Mouse (Mus musculus): ENCODE measurements at regions not wholly inside any gene's neighbourhood (a gene's known extent, or its start where the extent isn't known, plus 50 kb on each side); places are given as distances from the start of the nearest gene placed in this dataset.

DNA sequence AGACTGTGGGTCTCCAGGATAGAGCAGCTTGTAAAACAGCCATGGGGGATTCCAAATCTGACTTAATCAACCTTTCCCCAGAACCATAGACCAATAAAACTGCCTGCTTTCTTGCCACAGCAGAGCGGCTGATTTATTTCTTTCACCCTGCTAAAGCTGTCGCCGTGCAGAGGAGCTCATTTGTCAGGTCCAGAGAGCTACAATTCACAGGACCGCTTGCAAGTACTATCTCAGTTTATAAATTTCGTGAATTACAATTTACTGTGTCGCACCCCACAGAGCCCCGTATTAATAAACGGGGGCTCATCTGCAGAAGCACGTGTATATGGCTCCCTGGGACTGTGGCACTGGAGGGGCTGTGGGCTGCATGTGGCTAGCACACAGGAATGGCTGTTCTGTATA lies 185.4 kb upstream of the Bmper start:
- TF ChIP-seq CTCF (IDR thresholded peaks at IDR 0.05; ENCODE audit: borderline replicate concordance, insufficient read depth, low read length): no peak
- TF ChIP-seq POLR2A (IDR thresholded peaks at IDR 0.05; ENCODE audit: low read depth, low read length): no peak
